Mouse (Mus musculus) heart, adult 18-20 months (tissue): ENCODE results near the gene Myg1. TPM values are rescaled to one million over a fixed set of nuclear protein-coding genes. Genes with fewer than 3 reads are reported as not detected.
A peak's percentile ranks its signal among the peaks of the same experiment; 100 is the strongest.

Experiments used
- DNase-seq, 2 experiments: peaks; one replicate each; pipeline ENCODE4 v3.0.0; 2021 to 2022; ENCODE audit warnings: mixed read lengths in 1 of 2
- total RNA-seq, 2 experiments: library from RNA; stranded (reverse); gene quantifications; 2 replicates each; pipeline ENCODE4 v1.2.3; 2021

Gene Myg1
- total RNA-seq, 2 experiments from 2014 or later, result 25.0 to 26.0 TPM

- DNase-seq, result no peak
Observed at GRCm38 (mm10) chr15:102344490-102344889, 13.0 kb downstream of the Myg1 start.

GRCm38 (mm10) chr15:102346444-102346843 lies 14.9 kb downstream of the Myg1 start:
- no peak for DNase-seq

DNA sequence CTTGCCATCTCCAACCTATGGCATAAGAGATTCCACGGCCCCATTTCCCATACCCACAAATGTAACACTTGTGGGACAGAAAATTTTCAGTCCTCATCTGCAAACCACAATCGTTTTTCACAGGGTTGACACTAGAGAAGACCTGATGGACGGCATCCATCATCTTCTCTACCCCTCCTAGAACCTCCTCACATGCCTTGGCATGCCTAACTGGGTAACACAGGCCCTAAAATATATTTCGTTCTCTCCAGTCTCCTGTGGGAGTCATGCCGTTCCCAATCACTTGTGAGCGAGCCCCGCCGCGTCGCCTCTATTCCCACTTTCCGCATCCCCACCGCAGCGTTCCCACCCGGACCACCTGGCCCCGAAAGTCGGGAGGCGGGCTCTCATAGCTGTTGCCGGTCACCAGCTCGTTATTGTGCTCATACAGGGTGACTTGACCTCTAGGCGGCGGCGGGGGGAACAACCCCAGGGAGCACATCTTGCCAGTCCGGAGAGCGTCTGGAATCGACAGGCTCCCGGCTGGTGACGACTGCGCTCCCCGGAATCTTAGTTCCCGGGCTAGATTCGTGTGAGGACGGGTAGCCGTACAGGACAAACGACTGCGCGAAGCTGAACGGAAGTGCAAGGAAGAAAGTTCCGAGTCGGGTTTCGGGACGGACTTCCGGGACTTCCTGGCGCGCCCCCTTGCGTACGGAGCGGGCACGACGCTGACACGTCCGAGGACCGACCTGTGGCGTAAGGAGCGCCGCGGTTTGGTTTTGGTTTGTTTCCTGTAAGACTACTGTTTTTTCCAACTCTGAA lies 18.8 kb downstream of the Myg1 start, which contains the start of gene Aaas:
Aaas (minus strand) TSS at position 634 of the 804 bp plus-strand sequence.
- peak; percentile 96 to 97 for DNase-seq

DNA sequence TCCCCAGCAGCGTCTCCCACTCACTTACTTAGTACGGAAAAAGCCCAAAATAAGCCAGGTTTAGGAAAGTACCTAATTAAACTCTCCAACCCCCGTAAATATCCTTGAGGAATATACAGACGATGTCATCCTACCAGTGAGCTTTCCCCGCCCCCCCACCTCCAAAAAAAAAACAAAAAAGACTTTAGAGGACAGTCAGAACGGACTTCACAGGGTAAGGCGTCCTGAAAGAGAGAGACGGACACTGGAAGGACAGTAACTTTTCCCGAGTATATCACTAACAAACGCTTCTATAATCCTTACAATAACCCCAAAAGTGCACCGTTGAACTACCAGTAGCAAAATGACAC lies 19.4 kb downstream of the Myg1 start:
- no peak for DNase-seq

GRCm38 (mm10) chr15:102352177-102352576 lies 20.7 kb downstream of the Myg1 start:
- no peak for DNase-seq

DNA sequence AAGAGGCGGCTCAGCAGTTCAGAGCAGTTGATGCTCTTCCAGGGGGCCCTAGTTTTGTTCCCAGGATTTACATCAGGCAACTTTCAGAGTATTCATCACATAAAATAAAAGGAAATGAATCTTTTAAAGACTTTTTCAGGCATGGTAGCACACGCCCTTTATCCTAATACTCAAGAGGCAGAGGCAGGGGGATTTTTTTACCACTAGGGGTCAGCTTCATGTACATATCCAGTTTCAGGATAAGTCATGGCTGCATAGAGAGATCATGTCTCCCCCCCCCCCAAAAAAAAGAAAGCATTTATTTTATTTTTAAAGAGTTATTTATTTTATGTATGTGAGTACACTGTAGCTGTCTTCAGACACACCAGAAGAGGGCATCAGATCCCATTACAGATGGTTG lies 22.5 kb downstream of the Myg1 start:
- no peak for DNase-seq

DNA sequence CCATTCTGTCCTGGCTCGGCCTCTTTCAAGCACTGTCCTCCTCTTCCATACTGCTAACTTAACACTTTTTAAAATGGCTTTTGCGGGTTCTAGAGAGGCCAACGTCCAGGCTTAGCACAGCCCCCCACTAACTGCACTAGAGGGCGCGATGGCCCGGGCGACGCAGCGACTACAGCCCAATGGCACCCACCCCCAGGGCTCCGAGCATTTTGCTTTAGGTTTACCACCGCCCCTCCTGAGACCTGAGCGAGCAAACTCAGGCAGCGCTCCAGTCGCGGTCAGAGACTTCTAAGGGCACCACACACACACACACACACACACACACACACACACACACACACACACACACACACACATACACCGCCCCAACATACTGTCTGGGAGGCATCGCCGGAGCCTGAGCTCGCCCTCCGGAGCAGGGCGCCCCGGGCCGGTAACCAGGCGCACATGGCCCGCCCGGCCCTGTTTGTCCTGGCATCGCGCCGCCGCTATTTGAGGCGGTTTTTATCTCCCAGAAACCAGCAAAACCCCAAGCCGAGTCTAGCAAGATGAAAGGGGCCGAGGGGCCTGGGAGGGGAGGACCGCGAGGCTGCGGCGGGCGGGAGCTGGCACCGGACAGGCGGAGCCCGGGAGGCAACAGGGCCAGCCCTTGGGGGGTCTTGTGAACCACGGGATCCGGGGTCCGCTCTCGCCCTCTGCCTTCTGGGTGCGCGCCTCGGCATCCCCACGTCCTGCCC lies 23.8 kb downstream of the Myg1 start:
- peak; percentile 46 to 69 for DNase-seq

GRCm38 (mm10) chr15:102355871-102356441 lies 24.4 kb downstream of the Myg1 start:
- DNase-seq, result no peak

- no peak for DNase-seq
Observed at GRCm38 (mm10) chr15:102356501-102357325, 25.2 kb downstream of the Myg1 start.

DNA sequence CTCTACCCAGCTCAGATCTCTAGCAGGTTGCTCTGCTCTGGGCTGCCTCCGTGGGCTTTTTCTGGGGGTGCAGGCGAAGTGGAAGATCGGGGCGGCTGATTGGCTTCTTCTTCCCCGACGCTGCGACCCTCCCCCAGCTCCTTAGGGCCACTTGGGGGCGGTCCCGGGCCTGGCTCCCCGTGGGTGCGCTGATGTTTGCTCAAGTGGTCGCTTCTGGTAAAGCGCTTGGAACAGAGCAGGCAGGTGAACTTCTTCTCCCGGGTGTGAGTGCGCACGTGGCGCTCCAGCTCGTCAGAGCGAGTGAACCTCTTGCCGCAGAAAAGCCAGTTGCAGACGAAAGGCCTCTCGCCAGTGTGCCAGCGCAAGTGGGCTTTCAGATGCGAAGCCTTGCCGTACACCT lies 26.6 kb downstream of the Myg1 start:
- no peak for DNase-seq

- DNase-seq, result no peak
Observed at GRCm38 (mm10) chr15:102358834-102359233, 27.3 kb downstream of the Myg1 start.

DNA sequence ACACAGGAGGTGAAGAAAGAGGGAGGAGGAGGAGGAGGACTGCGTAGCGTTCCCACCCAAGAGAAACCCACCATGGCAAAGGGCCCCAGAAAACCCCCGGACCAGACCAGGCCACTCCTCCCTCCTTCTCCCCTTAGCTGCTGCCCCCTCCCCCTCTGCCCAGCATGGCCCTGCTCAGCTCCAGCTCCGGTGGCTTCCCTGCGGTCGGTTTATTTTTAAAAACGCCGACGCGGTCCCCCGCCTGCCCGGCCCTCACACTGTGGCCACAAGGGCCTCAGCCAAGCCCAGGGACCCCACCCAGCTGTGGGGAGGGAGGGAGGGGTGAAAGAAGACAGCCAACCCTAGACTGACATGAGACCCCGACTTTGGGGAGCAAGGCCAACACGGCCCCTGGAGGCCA lies 31.1 kb downstream of the Myg1 start:
- DNase-seq, result no peak

DNA sequence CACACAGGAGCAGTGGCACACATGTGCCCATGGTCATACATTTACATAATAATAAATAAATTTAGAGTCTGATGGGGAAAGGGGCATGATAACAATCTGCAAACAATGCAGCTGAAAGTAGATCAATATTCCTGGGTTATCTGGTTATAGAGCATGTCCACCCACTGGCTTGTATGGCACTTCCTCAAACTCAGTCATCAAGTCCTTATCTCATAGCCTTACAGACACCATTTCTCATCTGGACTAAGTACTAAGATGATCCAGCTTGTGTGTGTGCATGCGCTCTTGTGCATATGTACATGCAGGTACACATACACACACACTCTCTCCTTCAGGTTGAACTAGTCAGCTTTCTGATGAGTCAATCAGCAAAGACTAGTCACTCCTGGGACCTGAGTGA lies 33.2 kb downstream of the Myg1 start:
- no peak for DNase-seq

- no peak for DNase-seq
Observed at GRCm38 (mm10) chr15:102366238-102366637, 34.7 kb downstream of the Myg1 start.

GRCm38 (mm10) chr15:102366733-102367344 lies 35.3 kb downstream of the Myg1 start, which contains the start of gene Sp7:
Sp7 (minus strand) TSS chr15:102367182.
- no peak for DNase-seq

DNA sequence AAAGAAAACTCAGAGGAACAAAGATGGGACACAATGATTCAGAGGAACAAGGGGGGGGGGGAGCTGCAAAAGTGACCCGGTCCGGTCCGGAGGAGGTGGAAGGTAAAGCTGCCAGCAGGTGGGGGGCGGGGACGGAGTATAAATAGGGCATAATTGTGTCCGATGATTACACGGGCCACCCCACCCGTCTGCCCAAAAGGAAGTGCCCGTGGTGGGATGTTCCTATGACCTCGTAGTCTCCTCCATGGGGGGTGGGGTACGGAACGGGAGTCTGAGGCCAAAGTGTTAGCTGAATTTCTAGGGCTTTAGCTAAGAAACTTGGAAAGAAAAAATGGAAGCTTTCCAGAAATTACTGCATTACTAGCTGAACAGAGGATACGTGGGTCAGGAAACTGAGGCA lies 38.5 kb downstream of the Myg1 start:
- no peak for DNase-seq

DNA sequence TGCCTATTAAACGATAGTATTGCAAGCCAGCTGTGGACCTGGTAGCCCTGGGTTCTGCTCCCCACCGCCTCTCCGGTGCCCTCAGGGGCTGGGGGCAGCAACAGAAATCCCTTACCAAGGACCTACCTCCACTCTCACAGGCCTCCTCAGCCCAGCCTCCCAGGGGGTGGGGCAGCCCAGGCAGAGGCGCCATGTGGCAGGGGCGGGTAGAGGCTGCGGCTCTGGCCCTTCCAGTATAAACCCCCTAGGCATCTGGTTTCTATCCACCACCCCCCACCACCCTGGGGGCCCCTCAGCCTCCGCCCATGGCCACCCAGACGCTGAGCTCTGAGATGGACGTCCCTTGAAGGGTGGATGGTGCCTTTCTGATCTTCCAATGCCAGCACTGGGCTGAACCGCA lies 39.2 kb downstream of the Myg1 start:
- no peak for DNase-seq

DNA sequence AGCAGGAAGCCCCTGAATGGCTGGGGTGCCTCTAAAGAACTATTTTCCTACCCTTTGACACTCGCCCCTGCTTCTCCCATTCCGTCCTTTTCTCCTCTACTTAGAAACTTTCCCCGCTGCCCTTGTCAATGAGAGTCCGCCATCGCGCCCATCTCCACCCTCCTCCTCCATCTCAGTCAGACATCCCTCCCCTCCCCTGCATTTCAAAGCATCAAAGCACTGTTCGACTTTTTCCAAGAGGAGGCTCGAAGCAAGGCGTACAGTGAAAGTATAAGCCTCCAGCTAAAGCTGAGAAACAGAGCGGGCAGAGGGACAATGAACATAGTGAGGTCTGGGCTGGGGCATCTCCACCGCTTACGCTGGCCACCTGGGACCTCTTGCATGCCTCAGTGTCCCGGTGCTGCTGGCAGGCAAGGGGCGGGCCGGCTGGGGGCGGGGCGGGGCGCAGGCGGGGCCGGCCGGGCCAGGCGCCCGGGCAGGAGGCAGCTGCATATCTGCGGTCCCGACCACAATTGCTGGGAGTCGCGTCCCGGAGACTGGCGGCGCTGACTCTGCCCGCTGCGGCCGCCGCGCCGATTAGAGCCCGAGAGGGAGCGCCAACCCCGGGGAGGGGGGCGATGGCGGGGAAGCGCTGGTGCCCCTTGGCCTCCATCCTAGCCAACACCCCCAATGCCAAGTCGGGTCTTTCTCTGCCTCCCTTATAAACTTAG lies 45.1 kb downstream of the Myg1 start:
- DNase-seq, result peak in 1 of 2 experiments; percentile 71

GRCm38 (mm10) chr15:102377163-102377543 lies 45.6 kb downstream of the Myg1 start:
- DNase-seq, result peak; percentile 91 to 93

- DNase-seq, result peak; percentile 80 to 90
Observed at GRCm38 (mm10) chr15:102377810-102378262, 46.3 kb downstream of the Myg1 start.

DNA sequence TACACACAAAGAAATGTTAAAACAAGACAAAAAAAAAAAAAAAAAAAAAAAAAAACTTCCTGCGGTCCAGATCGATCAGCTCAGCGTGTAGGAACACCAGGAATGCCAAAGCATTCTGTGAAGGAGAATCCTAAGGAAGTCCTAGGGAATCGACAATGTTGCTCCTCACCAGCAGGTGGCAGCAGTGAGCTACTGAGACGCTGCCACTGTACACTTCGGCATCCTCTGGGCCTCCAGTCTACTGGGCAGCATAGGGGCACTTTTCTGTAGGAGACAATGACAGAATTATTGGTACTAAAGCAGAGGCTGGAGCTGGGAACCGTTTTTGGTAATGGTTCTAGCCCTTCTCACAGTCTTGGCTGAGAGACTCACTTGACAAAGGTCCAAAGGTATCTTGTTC lies 50.1 kb downstream of the Myg1 start:
- peak; percentile 83 to 91 for DNase-seq
